Mouse (Mus musculus) spleen, adult 12 weeks (tissue): ENCODE measurements around the gene Usp12.

Experiments used
- DNase-seq: peaks from one replicate; pipeline ENCODE4 v3.0.0; 2022; ENCODE audit warnings: low spot score

Usp12 gene

GRCm38 (mm10) chr5:146692361-146692975, 102.3 kb downstream of the Usp12 start:
- no peak for DNase-seq

GRCm38 (mm10) chr5:146691745-146692144, 103.1 kb downstream of the Usp12 start:
- no peak for DNase-seq

- no peak for DNase-seq
Observed at GRCm38 (mm10) chr5:146687541-146688313, 107.1 kb downstream of the Usp12 start.

- DNase-seq, result no peak
Observed at GRCm38 (mm10) chr5:146686954-146687353, 107.9 kb downstream of the Usp12 start.
